In genomic region chr5:122158557-122159515, GRCm38 (mm10) we compare ENCODE assay signal across 8 mouse cellular contexts. TPM values are rescaled to one million over a fixed set of nuclear protein-coding genes. Genes with fewer than 3 reads are reported as not detected.
DNase-seq lines count a peak whose midpoint lies in the region; ATAC-seq lines count a peak whose summit lies in the region.

No protein-coding gene starts in this region.

- peak; percentile 5 for ATAC-seq in CD4-positive, CD25-positive, alpha-beta regulatory T cell, adult 4 months
- ATAC-seq in forebrain, embryonic 11.5 days (replicated peaks; ENCODE audit: low FRiP score) = peak; percentile 42

- H3K36me3 ChIP-seq in forebrain, embryonic 11.5 days (ENCODE audit: control insufficient read depth, insufficient read depth, low read length) = no peaks in the 10 kb centered on the region; the same call in 1 of the 2 replicates
- peaks cover 46% of the 10 kb centered on the region for H3K36me3 ChIP-seq in midbrain, embryonic 10.5 days

- peak overlapping the region; percentile 97 for H3K9ac ChIP-seq in forebrain, embryonic 11.5 days (ENCODE audit: low read length)

- H3K27ac ChIP-seq in forebrain, embryonic 11.5 days (ENCODE audit: low read depth, low read length) = peak overlapping the region; percentile 57
- H3K27ac ChIP-seq in midbrain, embryonic 10.5 days (replicated peaks) = peak overlapping the region; percentile 98

- H3K4me1 ChIP-seq in forebrain, embryonic 11.5 days (replicated peaks; ENCODE audit: control insufficient read depth, insufficient read depth, low read length) = peaks cover 20% of the 10 kb centered on the region
- peaks cover 68% of the 10 kb centered on the region for H3K4me1 ChIP-seq in midbrain, embryonic 10.5 days

- H3K9me3 ChIP-seq in forebrain, embryonic 11.5 days (ENCODE audit: control insufficient read depth, low read length) = no peaks in the 10 kb centered on the region
- H3K9me3 ChIP-seq in midbrain, embryonic 10.5 days (replicated peaks) = no peaks in the 10 kb centered on the region

- peak overlapping the region; percentile 85 for H3K4me2 ChIP-seq in forebrain, embryonic 11.5 days (ENCODE audit: low read depth, low read length, severe bottlenecking)

- H3K4me3 ChIP-seq in forebrain, embryonic 11.5 days (ENCODE audit: low read depth, low read length) = peak overlapping the region; percentile 97
- peak overlapping the region; percentile 96 for H3K4me3 ChIP-seq in midbrain, embryonic 10.5 days

- 2% methylated on average over 42 of the region's 42 CpGs for WGBS in forebrain, embryonic 11.5 days
- 4% methylated on average over 42 of the region's 42 CpGs for WGBS in midbrain, embryonic 10.5 days

- H3K27me3 ChIP-seq in forebrain, embryonic 11.5 days (ENCODE audit: control insufficient read depth, insufficient read depth, low read length) = no peaks in the 10 kb centered on the region
- H3K27me3 ChIP-seq in midbrain, embryonic 10.5 days (ENCODE audit: low read depth, poor library complexity, severe bottlenecking) = peaks cover 17% of the 10 kb centered on the region; the same call in 1 of the 2 replicates

- peak; percentile 58 to 61 for DNase-seq in cerebellum, postnatal 25 days
- DNase-seq in cerebellum, adult 8-10 months = no peak
- DNase-seq in forebrain, embryonic 11.5 days (ENCODE audit: low spot score) = peak; percentile 67
- DNase-seq in kidney, postnatal 10 days = peak; percentile 50
- DNase-seq in midbrain, embryonic 10.5 days (ENCODE audit: low spot score) = peak; percentile 44
- peak; percentile 31 for DNase-seq in thymus, postnatal 10 days (ENCODE audit: low spot score in 2 of 2)
- no peak for DNase-seq in right cerebral cortex, postnatal 10 days (ENCODE audit: low spot score in 2 of 2)

RNA-seq across cellular contexts. Expression of gene Ppp1cc, which starts 0.8 kb away (rescaled TPM):
- 10 to 100 TPM; 34.6 to 82.0 TPM for polyA plus RNA-seq in CD4-positive, CD25-positive, alpha-beta regulatory T cell, adult 4 months (2017; shearing (Covaris generic))
- polyA plus RNA-seq in forebrain, embryonic 11.5 days (2014; fragmentation: Nextera tagmentation; extraction: Ambion mirVana) = 364 and 378 TPM in 2 replicates
- polyA plus RNA-seq in midbrain, embryonic 10.5 days (2016; fragmentation: Nextera tagmentation; extraction: Ambion mirVana) = 320 and 339 TPM in 2 replicates

RNA-seq across cellular contexts. Expression of gene Ccdc63, which starts 18.2 kb away (rescaled TPM):
- polyA plus RNA-seq in CD4-positive, CD25-positive, alpha-beta regulatory T cell, adult 4 months (2017; shearing (Covaris generic)) = under 1 TPM in 1 of 2 experiments, not detected in 1; 0.75 TPM
- polyA plus RNA-seq in forebrain, embryonic 11.5 days (2014; fragmentation: Nextera tagmentation; extraction: Ambion mirVana) = not detected in 2 replicates
- polyA plus RNA-seq in midbrain, embryonic 10.5 days (2016; fragmentation: Nextera tagmentation; extraction: Ambion mirVana) = not detected in 2 replicates

RNA-seq across cellular contexts. Expression of gene Hvcn1, which starts 47.8 kb away (rescaled TPM):
- polyA plus RNA-seq in CD4-positive, CD25-positive, alpha-beta regulatory T cell, adult 4 months (2017; shearing (Covaris generic)) = 100 to 1,000 TPM in 1 of 2 experiments, 10 to 100 TPM in 1; 51.8 to 108 TPM
- polyA plus RNA-seq in forebrain, embryonic 11.5 days (2014; fragmentation: Nextera tagmentation; extraction: Ambion mirVana) = 8.6 and 11.1 TPM in 2 replicates
- polyA plus RNA-seq in midbrain, embryonic 10.5 days (2016; fragmentation: Nextera tagmentation; extraction: Ambion mirVana) = 17.7 TPM in 2 replicates

RNA-seq across cellular contexts. Expression of gene Myl2, which starts 58.1 kb away (rescaled TPM):
- not detected for polyA plus RNA-seq in CD4-positive, CD25-positive, alpha-beta regulatory T cell, adult 4 months (2017; shearing (Covaris generic))
- polyA plus RNA-seq in forebrain, embryonic 11.5 days (2014; fragmentation: Nextera tagmentation; extraction: Ambion mirVana) = not detected in 2 replicates
- polyA plus RNA-seq in midbrain, embryonic 10.5 days (2016; fragmentation: Nextera tagmentation; extraction: Ambion mirVana) = 0.43 and 0.59 TPM in 2 replicates

Comparison
In these comparisons a context has a peak if more than half of its experiments do, and no peak if none do; other contexts are left out.
1. DNase-seq: peak in cerebellum, postnatal 25 days (2 of 2), forebrain, embryonic 11.5 days (single experiment), kidney, postnatal 10 days (single experiment), midbrain, embryonic 10.5 days (single experiment) and thymus, postnatal 10 days (2 of 2); none in cerebellum, adult 8-10 months (single experiment) and right cerebral cortex, postnatal 10 days (0 of 2).